16 mouse cellular contexts compared by ENCODE assay signal in the genomic region with DNA sequence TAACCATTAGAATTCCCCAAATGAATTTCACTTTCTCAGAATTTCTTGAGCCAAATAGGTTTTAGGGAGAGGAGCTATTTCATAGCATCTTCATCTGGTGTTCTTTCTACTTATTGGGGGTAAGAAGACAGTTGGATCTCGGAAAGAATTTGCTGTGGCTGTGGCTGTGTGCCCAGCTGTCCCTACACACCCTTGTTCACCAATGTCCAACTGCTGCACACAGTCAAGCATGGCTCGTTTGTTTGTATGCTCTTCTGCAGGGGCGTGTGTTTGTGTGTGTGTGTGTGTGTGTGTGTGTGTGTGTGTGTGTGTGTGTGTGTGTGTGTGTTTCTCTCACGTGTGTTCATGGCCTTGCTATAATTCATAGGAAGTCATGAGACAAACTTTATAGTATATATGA.
"Had no signal": no experiment of that assay in that cellular context is flagged by ENCODE, and none has a peak within 500 bp of the region (broad histone marks: within the 10 kb centered on the region; RNA-seq: fewer than 3 reads in every experiment).

No protein-coding gene starts in this region.

- H3K9ac ChIP-seq: neural tube, embryonic 13.5 days; neural tube, embryonic 15.5 days; stomach, embryonic 15.5 days had no signal

- H3K4me2 ChIP-seq: neural tube, embryonic 13.5 days; neural tube, embryonic 15.5 days; stomach, embryonic 15.5 days had no signal

- H3K27me3 ChIP-seq: neural tube, embryonic 13.5 days; neural tube, embryonic 15.5 days; stomach, embryonic 15.5 days had no signal

- H3K9me3 ChIP-seq: neural tube, embryonic 13.5 days; neural tube, embryonic 15.5 days; stomach, embryonic 15.5 days had no signal

- H3K27ac ChIP-seq: neural tube, embryonic 13.5 days; neural tube, embryonic 15.5 days; stomach, embryonic 15.5 days; stomach, postnatal 0 days had no signal

- H3K36me3 ChIP-seq: neural tube, embryonic 13.5 days; neural tube, embryonic 15.5 days; stomach, embryonic 15.5 days had no signal

- DNase-seq: retina, postnatal 1 day; right cerebral cortex, adult 18-20 months; right cerebral cortex, postnatal 14 days; right cerebral cortex, postnatal 25 days; right cerebral cortex, postnatal 4 days; spleen, adult 18-20 months; thymus, adult 18-20 months; thymus, adult 2 months; thymus, postnatal 14 days; thymus, postnatal 25 days; thymus, postnatal 36 days; thymus, postnatal 4 days had no signal

- H3K4me3 ChIP-seq: neural tube, embryonic 13.5 days; neural tube, embryonic 15.5 days; stomach, embryonic 15.5 days had no signal
